Mouse (Mus musculus) Patski (cell line): Measurements from ENCODE around the gene Casz1. TPM values are rescaled to one million over a fixed set of nuclear protein-coding genes. Genes with fewer than 3 reads are reported as not detected.

Experiments used
- ATAC-seq: fragments of 100-300 bp; one replicate; pipeline ENCODE4 v1.8.0; 2021
- CTCF ChIA-PET: fragments of 350-600 bp; sonication (Branson Sonifier 250); formaldehyde crosslinking; loops from one replicate; lab custom pipeline; 2022; ENCODE audit warnings: inconsistent platforms; lab: Charles Lee
- POLR2A ChIA-PET: fragments of 350-600 bp; sonication (Branson Sonifier 250); formaldehyde crosslinking; loops from one replicate; lab custom pipeline; 2022; ENCODE audit warnings: antibody characterized with exemption, inconsistent platforms; lab: Charles Lee
- DNase-seq: peaks from one replicate; pipeline ENCODE4 v3.0.0-alpha.2; 2011; ENCODE audit warnings: low read depth, low spot score
- H3K27me3 ChIP-seq: fragments of 371-371 bp; one replicate; pipeline ENCODE4 v1.5.1; 2021
- CTCF ChIP-seq: fragments of 100-300 bp; IDR thresholded peaks from one replicate; pipeline ENCODE4 v1.5.1; 2021
- in situ Hi-C: fragments of 300-500 bp; cut with MboI; formaldehyde crosslinking; loops from 3 replicates; pipeline ENCODE4 v1.11.1; 2018; ENCODE audit warnings: low pct_unique_long_range_greater_than_20kb, mixed read lengths
- polyA plus RNA-seq: library from polyadenylated mRNA; unstranded; gene quantifications from one replicate; pipeline ENCODE4 v1.2.3, GENCODE M21; 2021

Casz1 gene
- polyA plus RNA-seq, 1 experiment from 2014 or later, result 6.0 TPM

- ATAC-seq, result no peak
- POLR2A ChIA-PET, result no interaction called here
- in situ Hi-C loops, result loop anchor here (5.0 kb wide), 1 partner anchor 234 kb away; no protein-coding TSS in a partner anchor
- CTCF ChIA-PET, result no interaction called here
- no peaks in the 10 kb centered on the region for H3K27me3 ChIP-seq
- no peak for DNase-seq
- TF ChIP-seq CTCF, result no peak
Measured at GRCm38 (mm10) chr4:148813247-148813646, 9.0 kb downstream of the Casz1 start.

GRCm38 (mm10) chr4:148816556-148816955, 12.3 kb downstream of the Casz1 start:
- in situ Hi-C loops, result no loop called here
- ATAC-seq (no peak), DNase-seq (no peak)
- POLR2A ChIA-PET, result no interaction called here
- TF ChIP-seq CTCF, result no peak
- CTCF ChIA-PET, result interaction anchor here (0.8 kb wide), 1 partner anchor 76 kb away, joined by 3 read pairs; no protein-coding TSS in a partner anchor
- no peaks in the 10 kb centered on the region for H3K27me3 ChIP-seq

- no peaks in the 10 kb centered on the region for H3K27me3 ChIP-seq
- ATAC-seq (no peak), DNase-seq (no peak)
- in situ Hi-C loops, result no loop called here
- TF ChIP-seq CTCF, result no peak
- ChIA-PET CTCF (no interaction called here), POLR2A (no interaction called here)
Measured at GRCm38 (mm10) chr4:148818161-148818560, 13.9 kb downstream of the Casz1 start.

- POLR2A ChIA-PET, result interaction anchor here (0.7 to 0.8 kb wide), 2 partner anchors 95 to 256 kb away, joined by 3 to 4 read pairs; no protein-coding TSS in a partner anchor
- DNase-seq, result peak; percentile 78
Measured at GRCm38 (mm10) chr4:148820171-148820570, 15.9 kb downstream of the Casz1 start.

GRCm38 (mm10) chr4:148823281-148823680, 19.1 kb downstream of the Casz1 start:
- DNase-seq, result no peak
- POLR2A ChIA-PET, result interaction anchor here (1.2 kb wide), 1 partner anchor 31 kb away, joined by 3 read pairs; no protein-coding TSS in a partner anchor
- ATAC-seq, result no peak

More at GRCm38 (mm10) chr4:148820171-148820570, 15.9 kb downstream of the Casz1 start:
- H3K27me3 ChIP-seq, result no peaks in the 10 kb centered on the region
- CTCF ChIA-PET, result interaction anchor here (0.8 to 1.5 kb wide), 7 partner anchors 8 to 228 kb away, joined by 3 to 6 read pairs (median 3); no protein-coding TSS in a partner anchor
- peak; percentile 76 for ATAC-seq
- in situ Hi-C loops, result loop anchor here (5.0 kb wide), 1 partner anchor 47 kb away; no protein-coding TSS in a partner anchor
- no peak for TF ChIP-seq CTCF

GRCm38 (mm10) chr4:148830350-148830749, 26.1 kb downstream of the Casz1 start:
- ChIA-PET POLR2A (no interaction called here), CTCF (no interaction called here)
- no peak for TF ChIP-seq CTCF
- DNase-seq (no peak), ATAC-seq (no peak)
- no peaks in the 10 kb centered on the region for H3K27me3 ChIP-seq
- in situ Hi-C loops, result no loop called here

More at GRCm38 (mm10) chr4:148823281-148823680, 19.1 kb downstream of the Casz1 start:
- CTCF ChIA-PET, result interaction anchor here (1.1 kb wide), 1 partner anchor 85 kb away, joined by 3 read pairs; no protein-coding TSS in a partner anchor
- in situ Hi-C loops, result loop anchor here (5.0 kb wide), 1 partner anchor 44 kb away; no protein-coding TSS in a partner anchor
- H3K27me3 ChIP-seq, result no peaks in the 10 kb centered on the region
- no peak for TF ChIP-seq CTCF

GRCm38 (mm10) chr4:148833245-148833990, 29.2 kb downstream of the Casz1 start:
- DNase-seq (no peak), ATAC-seq (no peak)
- ChIA-PET CTCF (no interaction called here), POLR2A (interaction anchor here (0.6 kb wide), 1 partner anchor 26 kb away, joined by 3 read pairs; no protein-coding TSS in a partner anchor)
- in situ Hi-C loops, result no loop called here
- no peak for TF ChIP-seq CTCF
- no peaks in the 10 kb centered on the region for H3K27me3 ChIP-seq

GRCm38 (mm10) chr4:148836391-148836790, 32.2 kb downstream of the Casz1 start:
- no peak for ATAC-seq
- CTCF ChIA-PET, result no interaction called here
- in situ Hi-C loops, result no loop called here
- H3K27me3 ChIP-seq, result no peaks in the 10 kb centered on the region
- no peak for TF ChIP-seq CTCF
- POLR2A ChIA-PET, result no interaction called here
- no peak for DNase-seq

GRCm38 (mm10) chr4:148837046-148837445, 32.8 kb downstream of the Casz1 start:
- no peak for DNase-seq
- POLR2A ChIA-PET, result no interaction called here
- CTCF ChIA-PET, result no interaction called here
- H3K27me3 ChIP-seq, result no peaks in the 10 kb centered on the region
- in situ Hi-C loops, result no loop called here
- TF ChIP-seq CTCF, result no peak
- no peak for ATAC-seq

GRCm38 (mm10) chr4:148837644-148838043, 33.4 kb downstream of the Casz1 start:
- in situ Hi-C loops, result no loop called here
- CTCF ChIA-PET, result no interaction called here
- DNase-seq (no peak), ATAC-seq (no peak)
- no peak for TF ChIP-seq CTCF
- H3K27me3 ChIP-seq, result no peaks in the 10 kb centered on the region
- POLR2A ChIA-PET, result no interaction called here

GRCm38 (mm10) chr4:148842302-148842701, 38.1 kb downstream of the Casz1 start:
- TF ChIP-seq CTCF, result no peak
- DNase-seq (no peak), ATAC-seq (no peak)
- in situ Hi-C loops, result no loop called here
- POLR2A ChIA-PET, result no interaction called here
- CTCF ChIA-PET, result no interaction called here
- no peaks in the 10 kb centered on the region for H3K27me3 ChIP-seq
